ENCODE assay signal across 22 mouse cellular contexts in the genomic region with DNA sequence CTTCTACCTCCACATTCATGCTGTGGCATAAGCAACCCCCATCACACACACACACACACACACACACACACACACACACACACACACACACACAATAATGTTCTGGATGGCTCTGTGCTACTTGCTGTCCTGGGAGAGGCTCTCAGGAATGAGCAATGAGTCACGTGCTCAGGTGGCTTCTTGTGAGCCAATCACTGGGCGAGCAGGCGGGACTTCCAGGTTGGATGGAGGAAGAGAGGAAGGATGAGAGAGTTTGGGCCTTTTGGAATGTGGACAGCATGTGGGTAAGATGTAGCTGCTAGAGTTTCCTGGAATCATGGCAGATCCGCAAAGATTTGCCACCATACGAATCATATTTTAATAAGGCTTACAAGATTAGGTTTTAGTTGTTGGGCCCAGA. TPM values are rescaled to one million over a fixed set of nuclear protein-coding genes. Genes with fewer than 3 reads are reported as not detected.
DNase-seq lines count a peak whose midpoint lies in the region; TF ChIP-seq lines count a peak whose summit lies in the region.
"Had no signal": no experiment of that assay in that cellular context is flagged by ENCODE, and none has a peak within 500 bp of the region (broad histone marks: within the 10 kb centered on the region; RNA-seq: fewer than 3 reads in every experiment).

No protein-coding gene starts in this region.

- no peaks in the 10 kb centered on the region for H3K9me3 ChIP-seq in midbrain, embryonic 10.5 days (replicated peaks)
- H3K9me3 ChIP-seq: embryonic facial prominence, embryonic 12.5 days; embryonic facial prominence, embryonic 15.5 days; hindbrain, embryonic 12.5 days; hindbrain, embryonic 15.5 days had no signal

- DNase-seq in ES-CJ7 (ENCODE audit: low read depth, low spot score) (peak; percentile 39), R1 (ENCODE audit: low read depth, low spot score) (peak; percentile 76)
- DNase-seq in left cerebral cortex, adult 8-10 months (ENCODE audit: low spot score in 2 of 2): no peak
- DNase-seq in midbrain, embryonic 10.5 days (ENCODE audit: low spot score): no peak
- no peak for DNase-seq in adrenal gland, postnatal 25 days
- DNase-seq: adrenal gland, adult 8-10 months; adrenal gland, postnatal 36 days; cerebellum, adult 18-20 months; cerebellum, adult 9-10 months; cerebellum, postnatal 14 days; forebrain, postnatal 0 days; gastrocnemius, adult 2 months; gastrocnemius, postnatal 14 days; kidney, adult 2 months had no signal

- H3K4me1 ChIP-seq in midbrain, embryonic 10.5 days: peaks cover 8% of the 10 kb centered on the region
- H3K4me1 ChIP-seq: embryonic facial prominence, embryonic 12.5 days; embryonic facial prominence, embryonic 15.5 days; hindbrain, embryonic 12.5 days; hindbrain, embryonic 15.5 days had no signal

- 91% methylated on average over 5 of the region's 5 CpGs for WGBS in midbrain, embryonic 10.5 days

- H3K79me3 ChIP-seq in C2C12 (ENCODE audit: low read depth): no peaks in the 10 kb centered on the region

- H3K4me3 ChIP-seq in C2C12 (ENCODE audit: insufficient read depth, poor library complexity, severe bottlenecking): no peak overlapping the region
- H3K4me3 ChIP-seq in midbrain, embryonic 10.5 days: no peak overlapping the region
- H3K4me3 ChIP-seq: embryonic facial prominence, embryonic 12.5 days; embryonic facial prominence, embryonic 15.5 days; gastrocnemius, adult 2 months; hindbrain, embryonic 12.5 days; hindbrain, embryonic 15.5 days had no signal

- H3K79me2 ChIP-seq in C2C12 (ENCODE audit: control insufficient read depth, insufficient read depth): no peaks in the 10 kb centered on the region

- no peak overlapping the region for H3ac ChIP-seq in C2C12 (ENCODE audit: control insufficient read depth, insufficient read length, low read depth)

- TF ChIP-seq CTCF in C2C12 (IDR thresholded peaks at IDR 0.05; ENCODE audit: control insufficient read depth, insufficient read depth, insufficient read length): no peak

- H3K36me3 ChIP-seq in C2C12 (ENCODE audit: control insufficient read depth, insufficient read depth): no peaks in the 10 kb centered on the region
- no peaks in the 10 kb centered on the region for H3K36me3 ChIP-seq in midbrain, embryonic 10.5 days
- H3K36me3 ChIP-seq: embryonic facial prominence, embryonic 12.5 days; embryonic facial prominence, embryonic 15.5 days; hindbrain, embryonic 12.5 days; hindbrain, embryonic 15.5 days had no signal

- H3K27ac ChIP-seq in midbrain, embryonic 10.5 days (replicated peaks): no peak overlapping the region
- H3K27ac ChIP-seq: embryonic facial prominence, embryonic 12.5 days; embryonic facial prominence, embryonic 15.5 days; gastrocnemius, adult 2 months; hindbrain, embryonic 12.5 days; hindbrain, embryonic 15.5 days had no signal

- H3K27me3 ChIP-seq in C2C12 (ENCODE audit: control insufficient read depth, insufficient read depth, insufficient read length): no peaks in the 10 kb centered on the region
- H3K27me3 ChIP-seq in midbrain, embryonic 10.5 days (ENCODE audit: low read depth, poor library complexity, severe bottlenecking): no peaks in the 10 kb centered on the region
- H3K27me3 ChIP-seq: CH12.LX; embryonic facial prominence, embryonic 12.5 days; embryonic facial prominence, embryonic 15.5 days; hindbrain, embryonic 12.5 days; hindbrain, embryonic 15.5 days had no signal

TF ChIP-seq in C2C12, 6 proteins besides CTCF, POLR2A, EP300 and RAD21:
- peak; percentile 6 for TF ChIP-seq USF1 (IDR thresholded peaks at IDR 0.05; ENCODE audit: low read depth)
- no peak for TF ChIP-seq MAX (IDR thresholded peaks at IDR 0.05)
TF ChIP-seq in C2C12: peak in this region for 1.

RNA-seq across cellular contexts. Expression of gene Ccdc162, which starts 40.8 kb away (rescaled TPM):
- polyA plus RNA-seq in C2C12 (2012; fragmentation: generic; extraction: Trizol): 0.13 TPM
- 1 to 10 TPM in 2 of 4 experiments, under 1 TPM in 2; 0.77 to 1.6 (median 1.1) TPM for total RNA-seq in left cerebral cortex, adult 8-10 months (2022)
- 0.32 and 0.34 TPM in 2 replicates for polyA plus RNA-seq in midbrain, embryonic 10.5 days (2016; fragmentation: Nextera tagmentation; extraction: Ambion mirVana)
- total RNA-seq in adrenal gland, postnatal 25 days (2021): 0.39 and 0.76 TPM in 2 replicates
- total RNA-seq: hematopoietic stem cell, adult 5-6 weeks; MEL had no signal

RNA-seq across cellular contexts. Expression of gene Cep57l1, which starts 52.4 kb away (rescaled TPM):
- 4.6 TPM for polyA plus RNA-seq in C2C12 (2012; fragmentation: generic; extraction: Trizol)
- 1 to 10 TPM; 6.9 to 8.9 (median 8.4) TPM for total RNA-seq in left cerebral cortex, adult 8-10 months (2022)
- polyA plus RNA-seq in midbrain, embryonic 10.5 days (2016; fragmentation: Nextera tagmentation; extraction: Ambion mirVana): 24.9 and 27.3 TPM in 2 replicates
- total RNA-seq in adrenal gland, postnatal 25 days (2021): 10.1 and 11.8 TPM in 2 replicates

RNA-seq across cellular contexts. Expression of gene Sesn1, which starts 52.5 kb away (rescaled TPM):
- 5.0 TPM for polyA plus RNA-seq in C2C12 (2012; fragmentation: generic; extraction: Trizol)
- 10 to 100 TPM; 45.0 to 53.7 (median 50.1) TPM for total RNA-seq in left cerebral cortex, adult 8-10 months (2022)
- polyA plus RNA-seq in midbrain, embryonic 10.5 days (2016; fragmentation: Nextera tagmentation; extraction: Ambion mirVana): 15.0 and 20.8 TPM in 2 replicates
- 16.3 and 21.5 TPM in 2 replicates for total RNA-seq in adrenal gland, postnatal 25 days (2021)

Comparison
In these comparisons a context has a peak if more than half of its experiments do, and no peak if none do; other contexts are left out.
1. DNase-seq: peak in ES-CJ7 (single experiment) and R1 (single experiment); none in left cerebral cortex, adult 8-10 months (0 of 2), midbrain, embryonic 10.5 days (single experiment) and adrenal gland, postnatal 25 days (single experiment).